In genomic region chr15:96201701-96202460, GRCm38 (mm10) we compare ENCODE assay signal across 19 mouse cellular contexts.
DNase-seq lines count a peak whose midpoint lies in the region; ATAC-seq and TF ChIP-seq lines count a peak whose summit lies in the region.
"Had no signal": no experiment of that assay in that cellular context is flagged by ENCODE, and none has a peak within 500 bp of the region (broad histone marks: within the 10 kb centered on the region; RNA-seq: fewer than 3 reads in every experiment).

No protein-coding gene starts in this region.

- peak overlapping the region; percentile 5; the same call in 1 of the 2 replicates for H3K27ac ChIP-seq in ES-E14 (ENCODE audit: insufficient read depth, low read depth, low read length, poor library complexity, severe bottlenecking)
- peak overlapping the region; percentile 25; the same call in 1 of the 2 replicates for H3K27ac ChIP-seq in heart, embryonic 13.5 days (replicated peaks)
- no peak overlapping the region for H3K27ac ChIP-seq in forebrain, postnatal 0 days (ENCODE audit: low read depth, low read length)
- H3K27ac ChIP-seq: embryonic facial prominence, embryonic 12.5 days; heart, embryonic 15.5 days; hindbrain, embryonic 15.5 days; limb, embryonic 10.5 days; lung, embryonic 15.5 days; midbrain, embryonic 12.5 days had no signal

- intact Hi-C loops in gastrocnemius, postnatal 14 days (cut with DNase I; ENCODE audit: low total_unique reads) = no loop called here

- H3K4me3 ChIP-seq in ES-E14 (ENCODE audit: insufficient read depth in 1 of 2, low read depth in 1 of 2, low read length in 2 of 2, poor library complexity in 1 of 2, severe bottlenecking in 1 of 2) = no peak overlapping the region
- no peak overlapping the region for H3K4me3 ChIP-seq in heart, embryonic 13.5 days
- H3K4me3 ChIP-seq in forebrain, postnatal 0 days (ENCODE audit: low read depth, low read length) = no peak overlapping the region
- H3K4me3 ChIP-seq: embryonic facial prominence, embryonic 12.5 days; heart, embryonic 15.5 days; hindbrain, embryonic 15.5 days; limb, embryonic 10.5 days; lung, embryonic 15.5 days; midbrain, embryonic 12.5 days had no signal

- 74% methylated on average over 10 of the region's 10 CpGs for WGBS in heart, embryonic 13.5 days
- 88% methylated on average over 10 of the region's 10 CpGs for WGBS in forebrain, postnatal 0 days

- no peak overlapping the region for H3K4me2 ChIP-seq in heart, embryonic 13.5 days
- no peak overlapping the region for H3K4me2 ChIP-seq in forebrain, postnatal 0 days (ENCODE audit: low read depth)
- H3K4me2 ChIP-seq: embryonic facial prominence, embryonic 12.5 days; heart, embryonic 15.5 days; hindbrain, embryonic 15.5 days; liver, embryonic 11.5 days; lung, embryonic 15.5 days; midbrain, embryonic 12.5 days had no signal

- H3K9ac ChIP-seq in ES-E14 (ENCODE audit: insufficient read depth, low read depth, low read length, poor library complexity, severe bottlenecking) = no peak overlapping the region
- H3K9ac ChIP-seq in heart, embryonic 13.5 days = no peak overlapping the region
- H3K9ac ChIP-seq in forebrain, postnatal 0 days = no peak overlapping the region
- H3K9ac ChIP-seq: embryonic facial prominence, embryonic 12.5 days; heart, embryonic 15.5 days; hindbrain, embryonic 15.5 days; lung, embryonic 15.5 days; midbrain, embryonic 12.5 days had no signal

- H3K9me3 ChIP-seq in ES-E14 (ENCODE audit: control insufficient read depth, insufficient read depth, low read depth, low read length) = no peaks in the 10 kb centered on the region
- no peaks in the 10 kb centered on the region for H3K9me3 ChIP-seq in heart, embryonic 13.5 days
- peaks cover 5% of the 10 kb centered on the region; the same call in 1 of the 2 replicates for H3K9me3 ChIP-seq in forebrain, postnatal 0 days (ENCODE audit: low read length)
- H3K9me3 ChIP-seq: embryonic facial prominence, embryonic 12.5 days; heart, embryonic 15.5 days; limb, embryonic 10.5 days; lung, embryonic 15.5 days; midbrain, embryonic 12.5 days had no signal

- no peaks in the 10 kb centered on the region for H3K36me3 ChIP-seq in ES-E14 (ENCODE audit: control insufficient read depth, insufficient read depth, low read length, poor library complexity, severe bottlenecking)
- H3K36me3 ChIP-seq in heart, embryonic 13.5 days = no peaks in the 10 kb centered on the region
- H3K36me3 ChIP-seq in forebrain, postnatal 0 days (ENCODE audit: insufficient read depth) = no peaks in the 10 kb centered on the region
- H3K36me3 ChIP-seq: embryonic facial prominence, embryonic 12.5 days; heart, embryonic 15.5 days; hindbrain, embryonic 15.5 days; limb, embryonic 10.5 days; lung, embryonic 15.5 days; midbrain, embryonic 12.5 days had no signal

- in situ Hi-C loops in ES-E14 (cut with MboI; ENCODE audit: low sequenced_read_pairs in 2 of 2, unreplicated experiment in 2 of 2) = no loop called here

- ATAC-seq in heart, embryonic 13.5 days (ENCODE audit: extremely low read depth, insufficient number of reproducible peaks, low FRiP score, low TSS enrichment) = no peak
- no peak for ATAC-seq in forebrain, postnatal 0 days
- ATAC-seq: intestine, postnatal 0 days had no signal

- TF ChIP-seq CTCF in forebrain, postnatal 0 days (IDR thresholded peaks at IDR 0.05; ENCODE audit: low read depth) = no peak

- DNase-seq in gastrocnemius, postnatal 14 days = peak; percentile 20
- no peak for DNase-seq in gastrocnemius, adult 8-10 months (ENCODE audit: low spot score in 2 of 2)
- no peak for DNase-seq in ES-E14 (ENCODE audit: low read depth, low spot score)
- DNase-seq in lung, postnatal 14 days = peak; percentile 1
- DNase-seq in frontal cortex, postnatal 25 days (ENCODE audit: low spot score in 2 of 2) = no peak
- DNase-seq in forebrain, postnatal 0 days = no peak
- no peak for DNase-seq in left cerebral cortex, adult 8-10 months (ENCODE audit: low spot score in 2 of 2)
- DNase-seq: adrenal gland, postnatal 10 days; cerebellum, adult 18-20 months; thymus, adult 18-20 months had no signal

- peaks cover 9 to 13% of the 10 kb centered on the region in 2 experiments for H3K4me1 ChIP-seq in ES-E14 (ENCODE audit: control insufficient read depth in 2 of 2, insufficient read depth in 2 of 2, low read length in 2 of 2, poor library complexity in 1 of 2)
- peaks cover 16% of the 10 kb centered on the region for H3K4me1 ChIP-seq in heart, embryonic 13.5 days
- H3K4me1 ChIP-seq in forebrain, postnatal 0 days (ENCODE audit: insufficient read depth) = no peaks in the 10 kb centered on the region
- H3K4me1 ChIP-seq: embryonic facial prominence, embryonic 12.5 days; hindbrain, embryonic 15.5 days; limb, embryonic 10.5 days; lung, embryonic 15.5 days had no signal

- no peaks in the 10 kb centered on the region for H3K27me3 ChIP-seq in heart, embryonic 13.5 days (replicated peaks)
- H3K27me3 ChIP-seq in forebrain, postnatal 0 days (ENCODE audit: insufficient read depth, low read length) = no peaks in the 10 kb centered on the region
- H3K27me3 ChIP-seq: embryonic facial prominence, embryonic 12.5 days; heart, embryonic 15.5 days; hindbrain, embryonic 15.5 days; lung, embryonic 15.5 days; midbrain, embryonic 12.5 days had no signal

TF ChIP-seq in ES-E14, 5 proteins besides CTCF, POLR2A, EP300 and RAD21:
- TF ChIP-seq MAFK (IDR thresholded peaks at IDR 0.05; ENCODE audit: insufficient read depth, low read depth, low read length) (no peak), CHD2 (IDR thresholded peaks at IDR 0.05; ENCODE audit: low read depth, low read length) (no peak), HCFC1 (IDR thresholded peaks at IDR 0.05; ENCODE audit: borderline replicate concordance, insufficient read depth, low read length) (no peak), ZC3H11A (IDR thresholded peaks at IDR 0.05; ENCODE audit: borderline replicate concordance, low read depth, low read length) (no peak), ZNF384 (IDR thresholded peaks at IDR 0.05; ENCODE audit: low read depth, low read length) (no peak)
TF ChIP-seq in ES-E14: peak in this region for 0.

Comparison
In these comparisons a context has a peak if more than half of its experiments do, and no peak if none do; other contexts are left out.
1. DNase-seq: peak in gastrocnemius, postnatal 14 days (single experiment) and lung, postnatal 14 days (single experiment); none in gastrocnemius, adult 8-10 months (0 of 2), ES-E14 (single experiment), frontal cortex, postnatal 25 days (0 of 2), forebrain, postnatal 0 days (single experiment) and left cerebral cortex, adult 8-10 months (0 of 2).